Comparison of ENCODE assay signal across 17 mouse cellular contexts in genomic region chr14:31404663-31405062, GRCm38 (mm10). TPM values are rescaled to one million over a fixed set of nuclear protein-coding genes. Genes with fewer than 3 reads are reported as not detected.
DNase-seq lines count a peak whose midpoint lies in the region; ATAC-seq and TF ChIP-seq lines count a peak whose summit lies in the region.
"Had no signal": no experiment of that assay in that cellular context is flagged by ENCODE, and none has a peak within 500 bp of the region (broad histone marks: within the 10 kb centered on the region; RNA-seq: fewer than 3 reads in every experiment).

No protein-coding gene starts in this region.

- H3K27ac ChIP-seq in heart, embryonic 14.5 days (replicated peaks in 1 of 2; ENCODE audit: control insufficient read depth in 1 of 2, insufficient read depth in 1 of 2, low read depth in 2 of 2, low read length in 2 of 2): peak overlapping the region in 1 of 2 experiments; percentile 65; a peak in 2 of 4 replicates
- no peak overlapping the region for H3K27ac ChIP-seq in ES-E14 (ENCODE audit: insufficient read depth, low read depth, low read length, poor library complexity, severe bottlenecking)
- peak overlapping the region; percentile 59 for H3K27ac ChIP-seq in brown adipose tissue, adult 24 weeks (replicated peaks; ENCODE audit: low read depth, low read length)
- H3K27ac ChIP-seq in liver, embryonic 14.5 days: peak overlapping the region; percentile 38; the same call in 1 of the 2 replicates
- H3K27ac ChIP-seq in stomach, postnatal 0 days (replicated peaks): no peak overlapping the region
- H3K27ac ChIP-seq: forebrain, embryonic 12.5 days; hindbrain, embryonic 12.5 days; macrophage; midbrain, embryonic 12.5 days had no signal

- peaks cover 73 to 90% of the 10 kb centered on the region in 2 experiments for H3K4me1 ChIP-seq in heart, embryonic 14.5 days (ENCODE audit: control insufficient read depth in 2 of 2, insufficient read depth in 2 of 2, low read length in 2 of 2)
- H3K4me1 ChIP-seq in ES-E14 (ENCODE audit: control insufficient read depth in 2 of 2, insufficient read depth in 2 of 2, low read length in 2 of 2, poor library complexity in 1 of 2): peaks cover 0 to 7% of the 10 kb centered on the region in 2 experiments; a peak in 1 of 4 replicates
- H3K4me1 ChIP-seq in brown adipose tissue, adult 24 weeks (ENCODE audit: control insufficient read depth, insufficient read depth, insufficient read length, low read length): peaks cover 65% of the 10 kb centered on the region
- H3K4me1 ChIP-seq in liver, embryonic 14.5 days (replicated peaks; ENCODE audit: control insufficient read depth in 2 of 2, insufficient read depth in 2 of 2, low read length in 1 of 2): peaks cover 32 to 62% of the 10 kb centered on the region in 2 experiments
- no peaks in the 10 kb centered on the region for H3K4me1 ChIP-seq in stomach, postnatal 0 days (replicated peaks; ENCODE audit: control insufficient read depth, insufficient read depth)
- H3K4me1 ChIP-seq: forebrain, embryonic 12.5 days; midbrain, embryonic 12.5 days had no signal

- H3K27me3 ChIP-seq in heart, embryonic 14.5 days (ENCODE audit: control insufficient read depth, insufficient read depth, low read length): no peaks in the 10 kb centered on the region
- no peaks in the 10 kb centered on the region for H3K27me3 ChIP-seq in liver, embryonic 14.5 days (ENCODE audit: control insufficient read depth, insufficient read depth, low read length)
- no peaks in the 10 kb centered on the region for H3K27me3 ChIP-seq in stomach, postnatal 0 days (ENCODE audit: control insufficient read depth, insufficient read depth, low read length)
- H3K27me3 ChIP-seq: forebrain, embryonic 12.5 days; hindbrain, embryonic 12.5 days; midbrain, embryonic 12.5 days had no signal

- DNase-seq in heart, adult 8-10 months (ENCODE audit: low spot score): no peak
- no peak for DNase-seq in ES-E14 (ENCODE audit: low read depth, low spot score)
- DNase-seq in liver, embryonic 14.5 days (ENCODE audit: low read depth in 3 of 3, low spot score in 3 of 3): no peak
- no peak for DNase-seq in thymus, postnatal 25 days
- no peak for DNase-seq in stomach, postnatal 0 days (ENCODE audit: low spot score)
- DNase-seq: adrenal gland, postnatal 14 days; cerebellum, postnatal 10 days; gastrocnemius, postnatal 36 days; lung, embryonic 14.5 days; right cerebral cortex, postnatal 25 days had no signal

- in situ Hi-C loops in ES-E14 (cut with MboI; ENCODE audit: low sequenced_read_pairs in 2 of 2, unreplicated experiment in 2 of 2): no loop called here

- no peaks in the 10 kb centered on the region for H3K9me3 ChIP-seq in heart, embryonic 14.5 days (ENCODE audit: control insufficient read depth, low read length)
- H3K9me3 ChIP-seq in ES-E14 (ENCODE audit: control insufficient read depth, insufficient read depth, low read depth, low read length): no peaks in the 10 kb centered on the region
- H3K9me3 ChIP-seq in liver, embryonic 14.5 days (ENCODE audit: control insufficient read depth, low read length): no peaks in the 10 kb centered on the region
- H3K9me3 ChIP-seq in stomach, postnatal 0 days (ENCODE audit: control insufficient read depth, low read length): no peaks in the 10 kb centered on the region
- H3K9me3 ChIP-seq: forebrain, embryonic 12.5 days; hindbrain, embryonic 12.5 days; midbrain, embryonic 12.5 days had no signal

- no peak for TF ChIP-seq CTCF in liver, embryonic 14.5 days (IDR thresholded peaks at IDR 0.05; ENCODE audit: low read depth)
- TF ChIP-seq CTCF in stomach, postnatal 0 days (IDR thresholded peaks at IDR 0.05; ENCODE audit: low read depth): no peak

- H3K4me3 ChIP-seq in heart, embryonic 14.5 days (ENCODE audit: control insufficient read depth in 1 of 2, insufficient read depth in 1 of 2, low read depth in 1 of 2, low read length in 2 of 2): no peak overlapping the region
- H3K4me3 ChIP-seq in ES-E14 (ENCODE audit: insufficient read depth in 1 of 2, low read depth in 1 of 2, low read length in 2 of 2, poor library complexity in 1 of 2, severe bottlenecking in 1 of 2): no peak overlapping the region
- H3K4me3 ChIP-seq in brown adipose tissue, adult 24 weeks (ENCODE audit: insufficient read depth, low read depth, low read length): no peak overlapping the region
- no peak overlapping the region for H3K4me3 ChIP-seq in liver, embryonic 14.5 days (ENCODE audit: insufficient read depth in 1 of 2, low read depth in 2 of 2, low read length in 2 of 2)
- H3K4me3 ChIP-seq in stomach, postnatal 0 days (ENCODE audit: low read depth, low read length): no peak overlapping the region
- H3K4me3 ChIP-seq: forebrain, embryonic 12.5 days; hindbrain, embryonic 12.5 days; midbrain, embryonic 12.5 days had no signal

- TF ChIP-seq EP300 in liver, embryonic 14.5 days (IDR thresholded peaks at IDR 0.05; ENCODE audit: low read depth): no peak
- TF ChIP-seq EP300 in stomach, postnatal 0 days (optimal IDR thresholded peaks at IDR 0.05): no peak

- H3K9ac ChIP-seq in heart, embryonic 14.5 days (ENCODE audit: low read length): no peak overlapping the region; the same call in 1 of the 2 replicates
- H3K9ac ChIP-seq in ES-E14 (ENCODE audit: insufficient read depth, low read depth, low read length, poor library complexity, severe bottlenecking): no peak overlapping the region
- peak overlapping the region; percentile 47 for H3K9ac ChIP-seq in liver, embryonic 14.5 days (replicated peaks)
- H3K9ac ChIP-seq in stomach, postnatal 0 days (ENCODE audit: low read length): no peak overlapping the region
- H3K9ac ChIP-seq: forebrain, embryonic 12.5 days; hindbrain, embryonic 12.5 days; lung, embryonic 14.5 days; midbrain, embryonic 12.5 days had no signal

- H3K36me3 ChIP-seq in heart, embryonic 14.5 days (ENCODE audit: control insufficient read depth, insufficient read depth, low read length): no peaks in the 10 kb centered on the region
- H3K36me3 ChIP-seq in ES-E14 (ENCODE audit: control insufficient read depth, insufficient read depth, low read length, poor library complexity, severe bottlenecking): no peaks in the 10 kb centered on the region
- no peaks in the 10 kb centered on the region for H3K36me3 ChIP-seq in liver, embryonic 14.5 days (replicated peaks; ENCODE audit: control insufficient read depth, insufficient read depth, low read depth)
- no peaks in the 10 kb centered on the region for H3K36me3 ChIP-seq in stomach, postnatal 0 days (ENCODE audit: control insufficient read depth, insufficient read depth, low read length)
- H3K36me3 ChIP-seq: midbrain, embryonic 12.5 days had no signal

- H3K4me2 ChIP-seq in heart, embryonic 14.5 days (ENCODE audit: low read length): peak overlapping the region; percentile 48; the same call in 1 of the 2 replicates
- H3K4me2 ChIP-seq in liver, embryonic 14.5 days (ENCODE audit: low read depth): peak overlapping the region; percentile 58
- no peak overlapping the region for H3K4me2 ChIP-seq in stomach, postnatal 0 days (replicated peaks; ENCODE audit: low read depth)
- H3K4me2 ChIP-seq: forebrain, embryonic 12.5 days; hindbrain, embryonic 12.5 days; lung, embryonic 14.5 days; midbrain, embryonic 12.5 days had no signal

- ATAC-seq in heart, embryonic 14.5 days (ENCODE audit: insufficient number of reproducible peaks, insufficient read depth, low FRiP score, low read depth): no peak
- peak; percentile 34; the same call in 1 of the 2 replicates for ATAC-seq in liver, embryonic 14.5 days (ENCODE audit: insufficient read depth)
- ATAC-seq in stomach, postnatal 0 days (ENCODE audit: low FRiP score, low TSS enrichment): no peak
- ATAC-seq: CD4-positive, CD25-positive, alpha-beta regulatory T cell, adult 4 months had no signal

- 81% methylated on average over 4 of the region's 4 CpGs for WGBS in heart, embryonic 14.5 days
- WGBS in liver, embryonic 14.5 days (ENCODE audit: insufficient replicate concordance): 77% methylated on average over 4 of the region's 4 CpGs
- WGBS in stomach, postnatal 0 days: 92% methylated on average over 4 of the region's 4 CpGs

TF ChIP-seq in ES-E14, 5 proteins besides CTCF, POLR2A, EP300 and RAD21:
- TF ChIP-seq HCFC1 (IDR thresholded peaks at IDR 0.05; ENCODE audit: borderline replicate concordance, insufficient read depth, low read length) (no peak), MAFK (IDR thresholded peaks at IDR 0.05; ENCODE audit: insufficient read depth, low read depth, low read length) (peak; percentile 58; the same call in 1 of the 2 replicates)

RNA-seq across cellular contexts. Expression of gene Sh3bp5, which starts 31.2 kb away (rescaled TPM):
- polyA plus RNA-seq in heart, embryonic 14.5 days (2014; fragmentation: Nextera tagmentation; extraction: Ambion mirVana): 13.0 and 13.5 TPM in 2 replicates
- total RNA-seq in heart, adult 8-10 months (2022): 10 to 100 TPM; 38.6 to 50.6 (median 50.1) TPM
- total RNA-seq in ES-E14 (2012; rRNA removed): 2.7 and 4.6 TPM in 2 replicates
- polyA plus RNA-seq in brown adipose tissue, adult 24 weeks (2012; ENCODE audit: insufficient read depth, insufficient read length, missing spikeins): 65.9 and 67.5 TPM in 2 replicates
- polyA plus RNA-seq in liver, embryonic 14.5 days (2012; rRNA removed): 9.8 and 14.7 TPM in 2 replicates
- 6.4 and 6.9 TPM in 2 replicates for polyA plus RNA-seq in liver, embryonic 14.5 days (2014; fragmentation: Nextera tagmentation; extraction: Ambion mirVana)
- polyA plus RNA-seq in stomach, postnatal 0 days (2015; fragmentation: Nextera tagmentation; extraction: Ambion mirVana): 9.9 and 10.9 TPM in 2 replicates

Comparison
In these comparisons a context has a peak if more than half of its experiments do, and no peak if none do; other contexts are left out.
1. H3K27ac ChIP-seq: peak in brown adipose tissue, adult 24 weeks (single experiment) and liver, embryonic 14.5 days (single experiment); none in ES-E14 (single experiment) and stomach, postnatal 0 days (single experiment).